Mouse (Mus musculus) macrophage (primary cell): ENCODE data around the gene Heatr1. TPM values are rescaled to one million over a fixed set of nuclear protein-coding genes. Genes with fewer than 3 reads are reported as not detected.

Experiments used
- H3K27ac ChIP-seq: fragments of 350-480 bp; formaldehyde crosslinking; 2 replicates; pipeline ENCODE4 v1.9.0; 2021
- H3K36me3 ChIP-seq: fragments of 350-480 bp; formaldehyde crosslinking; 2 replicates; pipeline ENCODE4 v1.9.0; 2021; ENCODE audit errors: inconsistent target
- H3K4me3 ChIP-seq: fragments of 350-480 bp; formaldehyde crosslinking; 2 replicates; pipeline ENCODE4 v1.9.0; 2021; ENCODE audit errors: inconsistent target
- H3K79me2 ChIP-seq: fragments of 350-480 bp; formaldehyde crosslinking; 2 replicates; pipeline ENCODE4 v1.9.0; 2021; ENCODE audit errors: inconsistent target
- WGBS: methylation state at CpG from one replicate; pipeline ENCODE4 v1.1.7; 2026; ENCODE audit warnings: inconsistent platforms; ENCODE audit not compliant: missing documents; 5-methylcytosine and 5-hydroxymethylcytosine counted together
- polyA plus RNA-seq: library from polyadenylated mRNA; stranded (reverse); fragments of 250-400 nt; gene quantifications from 3 replicates; pipeline ENCODE4 v1.2.4, GENCODE M21; 2018; ENCODE audit warnings: inconsistent platforms
- total RNA-seq, 78 experiments: library from RNA; depleted of rRNA; stranded (reverse); fragments of 250-400 nt; gene quantifications; 1 replicate in 9 of 78; 2 replicates in 24 of 78; 3 replicates in 43 of 78; 4 replicates in 2 of 78; pipeline ENCODE4 v1.2.4; 2018; ENCODE audit warnings: inconsistent platforms in 56 of 78

The Heatr1 gene
- total RNA-seq (2018; cell fraction: chromatin; rRNA removed): 100 to 1,000 TPM in 3 of 26 experiments, 10 to 100 TPM in 23; 18.7 to 136 (median 64.9) TPM
- total RNA-seq (2018; cell fraction: cytosol; rRNA removed): 10 to 100 TPM; 12.0 to 33.9 (median 22.4) TPM
- total RNA-seq (2018; cell fraction: nucleus; rRNA removed): 100 to 1,000 TPM in 1 of 26 experiments, 10 to 100 TPM in 25; 15.9 to 100 (median 32.8) TPM
- polyA plus RNA-seq: 17.9 to 41.6 TPM (median 21.2 TPM) in 3 replicates

DNA sequence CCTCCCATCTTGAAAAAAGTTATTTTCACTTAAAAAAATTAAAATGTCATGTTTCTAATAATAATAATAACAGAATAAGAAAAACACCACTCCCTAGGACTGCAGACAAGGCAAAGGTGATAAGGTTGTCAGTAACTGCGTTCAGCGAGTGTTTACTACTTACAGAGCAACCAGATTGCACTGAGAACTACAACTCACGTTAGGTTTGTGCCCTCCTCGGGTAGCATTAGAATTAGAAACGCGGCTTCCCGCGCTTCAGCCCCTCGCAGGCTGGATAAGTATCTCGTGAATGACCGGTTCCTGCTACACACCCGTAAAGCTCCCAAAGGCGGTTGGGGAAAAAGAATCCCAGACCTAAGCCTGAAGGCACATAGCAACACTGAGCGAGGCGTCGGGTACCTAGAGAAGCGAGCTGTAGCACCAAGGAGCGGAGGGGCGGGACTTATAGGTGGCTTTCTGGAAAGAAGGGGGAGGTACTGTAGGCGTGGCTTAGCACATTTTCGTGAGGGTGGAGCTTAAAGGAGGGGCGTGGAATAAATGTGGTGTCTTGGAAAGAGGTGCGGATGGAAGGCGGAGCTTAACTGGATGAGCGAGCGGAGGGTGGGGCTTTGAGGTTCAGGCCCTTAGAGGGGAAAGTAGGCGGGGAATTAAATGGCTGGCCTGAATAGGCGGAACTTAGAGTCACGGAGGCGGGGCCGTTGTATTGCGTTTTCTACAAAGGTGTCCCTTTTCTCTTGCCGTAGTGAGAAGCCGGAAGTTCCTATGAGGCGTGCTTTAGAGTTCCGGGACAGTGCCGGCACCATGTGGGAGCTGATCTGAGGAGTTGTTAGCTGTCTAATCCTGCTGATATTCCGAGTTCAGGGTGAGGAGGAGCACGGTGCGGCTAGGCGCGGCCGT, at the start of gene Heatr1:
Gene Heatr1 (plus strand): TSS at position 419 of the 897 bp plus-strand sequence.
- peaks cover 8% of the 10 kb centered on the region; the same call in 1 of the 2 replicates for H3K36me3 ChIP-seq
- peaks cover 26% of the 10 kb centered on the region for H3K79me2 ChIP-seq
- H3K4me3 ChIP-seq: peak within 1 kb of the TSS; percentile 98
- H3K27ac ChIP-seq: peak within 1 kb of the TSS; percentile 29; the same call in 1 of the 2 replicates
- 1% methylated on average over 43 of the region's 43 CpGs for WGBS

DNA sequence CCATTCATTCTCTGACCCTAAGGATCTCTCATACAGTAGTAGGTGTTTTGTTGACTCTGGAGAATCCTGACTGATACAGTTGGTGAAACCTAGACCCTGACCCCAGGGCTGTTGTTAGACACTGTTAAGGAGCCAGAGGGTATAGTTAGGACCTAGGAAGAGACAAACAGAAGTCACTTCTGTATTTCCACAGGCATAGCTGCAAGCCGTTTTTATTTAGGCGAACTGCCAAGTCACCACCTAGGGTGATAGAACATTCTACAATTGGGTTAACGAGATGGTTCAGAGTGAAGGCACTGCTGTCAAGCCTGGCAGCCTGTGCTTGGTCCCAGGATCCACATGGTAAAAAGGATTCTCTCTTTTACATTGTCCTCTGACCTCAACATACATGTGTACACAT, 48.0 kb upstream of the Heatr1 start:
- no peaks in the 10 kb centered on the region for H3K79me2 ChIP-seq
- no peak overlapping the region for H3K4me3 ChIP-seq
- H3K36me3 ChIP-seq: no peaks in the 10 kb centered on the region
- H3K27ac ChIP-seq: no peak overlapping the region
- WGBS: 23% methylated on average over 3 of the region's 3 CpGs

DNA sequence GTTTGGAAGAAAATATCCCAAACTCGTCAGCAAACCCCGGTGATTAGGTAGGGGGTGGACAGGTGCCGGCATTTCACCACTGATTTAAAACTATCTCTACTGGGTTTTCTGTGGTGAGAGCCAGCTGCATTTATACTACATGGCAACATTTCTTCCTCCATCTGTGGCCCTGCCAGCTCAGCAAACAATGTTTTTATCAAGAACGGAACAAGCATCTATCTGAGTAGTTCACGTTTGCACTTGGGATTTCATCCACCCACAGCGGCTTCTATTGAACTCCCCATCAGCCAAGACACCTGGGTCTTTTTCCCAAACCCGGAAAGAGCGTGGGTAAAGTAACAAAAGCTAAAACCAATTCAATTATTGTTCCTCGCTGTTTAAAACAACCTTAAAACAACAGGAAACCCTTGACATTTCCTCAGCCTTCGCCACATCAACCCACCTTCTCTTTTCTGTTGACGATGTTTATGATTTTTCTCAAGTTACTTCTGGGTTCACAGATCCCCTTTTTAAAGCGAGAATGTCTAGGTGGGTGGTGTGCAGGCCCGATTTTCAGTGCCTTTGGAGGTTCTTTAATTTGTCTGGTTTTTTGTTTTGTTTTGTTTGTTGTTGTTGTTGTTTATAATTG, 45.5 kb upstream of the Heatr1 start:
- H3K79me2 ChIP-seq: no peaks in the 10 kb centered on the region
- no peak overlapping the region for H3K27ac ChIP-seq
- 6% methylated on average over 13 of the region's 13 CpGs for WGBS
- H3K36me3 ChIP-seq: no peaks in the 10 kb centered on the region
- no peak overlapping the region for H3K4me3 ChIP-seq

DNA sequence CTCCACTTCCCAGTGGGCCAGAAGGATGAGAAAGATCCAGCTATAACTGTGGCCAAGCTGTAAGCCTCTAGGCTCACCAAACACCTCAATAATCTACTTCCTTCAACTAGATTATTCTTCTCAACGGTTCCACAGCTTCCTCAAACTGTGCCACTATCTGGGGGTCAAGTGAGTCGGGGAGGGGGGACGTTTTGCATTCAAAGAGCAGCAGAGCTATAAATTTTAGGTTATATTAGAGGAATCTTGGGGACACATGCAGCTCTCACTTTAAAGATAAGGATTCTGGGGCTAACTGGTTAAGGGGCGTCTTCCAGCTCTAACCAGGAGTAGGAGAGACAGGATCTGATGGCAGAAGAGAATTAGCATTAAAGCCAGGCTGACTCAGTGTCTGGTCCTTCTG, 38.6 kb upstream of the Heatr1 start:
- Histone ChIP-seq H3K27ac (no peak overlapping the region), H3K4me3 (no peak overlapping the region), H3K36me3 (no peaks in the 10 kb centered on the region), H3K79me2 (no peaks in the 10 kb centered on the region)
- 3% methylated on average over 4 of the region's 4 CpGs for whole genome bisulfite sequencing

DNA sequence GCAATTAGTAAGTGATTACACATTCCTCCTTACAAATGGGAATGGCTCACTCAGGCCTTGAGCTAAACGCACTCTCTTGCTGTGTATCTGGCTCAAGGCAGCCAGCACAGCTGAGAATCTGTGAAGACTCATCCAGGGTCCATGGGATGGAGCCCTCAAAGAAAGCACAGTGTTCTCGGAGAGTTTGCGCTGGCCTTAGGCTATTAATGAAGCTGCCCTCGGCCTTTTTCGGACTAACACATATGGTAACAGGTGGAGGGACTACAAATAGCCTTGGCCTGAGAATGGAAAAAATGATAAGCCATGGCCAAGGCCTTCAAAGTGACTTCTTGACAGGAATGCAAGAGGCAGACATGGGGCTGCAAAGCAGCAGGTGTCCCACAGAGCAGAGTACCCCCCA, 37.3 kb upstream of the Heatr1 start:
- Histone ChIP-seq H3K4me3 (no peak overlapping the region), H3K79me2 (no peaks in the 10 kb centered on the region), H3K27ac (no peak overlapping the region), H3K36me3 (no peaks in the 10 kb centered on the region)
- WGBS: 97% methylated on average over 5 of the region's 5 CpGs

DNA sequence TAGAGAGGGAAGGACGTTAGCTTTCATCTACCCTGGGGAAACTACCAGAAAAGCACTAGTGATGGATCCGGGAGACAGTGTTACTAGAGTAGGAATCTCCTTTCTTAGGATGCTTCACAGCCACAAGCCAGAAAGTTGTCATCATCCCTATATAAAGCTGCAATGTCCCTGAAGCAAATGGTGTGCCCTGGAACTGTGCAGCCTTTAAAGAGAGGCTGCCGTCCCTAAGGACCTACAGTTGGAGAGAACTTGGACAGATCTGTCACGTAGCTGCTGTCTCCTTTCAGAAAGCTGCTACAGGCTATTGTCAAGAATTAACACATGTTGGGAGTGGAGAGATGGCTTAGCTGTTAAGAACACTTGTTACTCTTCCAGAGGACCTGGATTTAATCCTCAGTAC, 33.3 kb upstream of the Heatr1 start:
- H3K27ac ChIP-seq: no peak overlapping the region
- WGBS: 92% methylated on average over 4 of the region's 4 CpGs
- no peaks in the 10 kb centered on the region for H3K79me2 ChIP-seq
- no peaks in the 10 kb centered on the region for H3K36me3 ChIP-seq
- H3K4me3 ChIP-seq: no peak overlapping the region

DNA sequence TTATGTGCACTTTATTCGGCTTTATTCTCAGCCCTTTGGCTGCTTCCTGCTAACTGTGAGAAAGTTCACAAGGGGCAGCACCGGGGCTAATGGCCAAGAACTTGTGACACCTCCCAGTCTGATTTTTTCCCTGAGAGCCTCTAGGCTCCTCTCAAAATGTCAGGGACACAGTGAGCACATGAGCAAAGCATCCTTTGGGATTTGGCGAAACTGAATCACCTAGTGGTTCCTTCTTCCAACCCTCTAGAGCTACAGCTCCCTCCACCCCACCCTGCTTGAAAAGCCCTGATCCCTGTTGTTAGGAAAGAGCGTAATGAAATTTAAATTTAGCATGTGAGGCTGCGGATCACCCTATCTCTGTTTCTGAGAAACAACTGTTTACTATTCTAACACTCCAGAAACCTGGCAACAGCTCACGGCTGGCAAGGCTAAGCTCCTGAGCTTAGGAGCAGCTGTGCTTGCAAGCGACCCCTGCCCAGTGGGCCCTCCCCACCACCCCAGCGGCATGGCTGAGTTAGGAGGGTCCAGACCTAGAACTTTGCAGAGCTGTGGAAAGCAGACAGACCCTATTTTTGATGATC, 25.7 kb upstream of the Heatr1 start:
- H3K79me2 ChIP-seq: no peaks in the 10 kb centered on the region
- WGBS: 83% methylated on average over 8 of the region's 8 CpGs
- no peak overlapping the region for H3K4me3 ChIP-seq
- H3K27ac ChIP-seq: no peak overlapping the region
- H3K36me3 ChIP-seq: no peaks in the 10 kb centered on the region

DNA sequence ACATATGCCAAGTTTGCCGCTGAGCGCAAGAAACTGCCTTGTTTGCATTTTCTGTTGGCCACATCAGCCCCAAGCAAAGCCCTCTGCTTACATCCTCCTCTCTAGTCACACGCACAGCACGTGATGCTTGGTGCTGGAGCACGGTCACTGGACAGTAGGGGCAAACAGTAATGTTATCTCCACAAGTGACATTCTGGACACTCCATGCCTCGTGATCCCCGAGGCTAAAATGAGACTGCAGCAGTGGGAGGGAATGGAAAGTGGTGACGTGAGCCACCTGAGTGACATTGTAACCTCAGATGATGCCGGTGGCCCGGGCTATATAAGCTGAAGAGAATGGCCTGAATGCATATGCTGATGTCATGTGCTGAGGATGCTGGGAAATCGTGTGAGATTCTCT, 24.9 kb upstream of the Heatr1 start:
- Histone ChIP-seq H3K27ac (no peak overlapping the region), H3K36me3 (no peaks in the 10 kb centered on the region), H3K4me3 (no peak overlapping the region), H3K79me2 (no peaks in the 10 kb centered on the region)
- WGBS: 93% methylated on average over 11 of the region's 11 CpGs

DNA sequence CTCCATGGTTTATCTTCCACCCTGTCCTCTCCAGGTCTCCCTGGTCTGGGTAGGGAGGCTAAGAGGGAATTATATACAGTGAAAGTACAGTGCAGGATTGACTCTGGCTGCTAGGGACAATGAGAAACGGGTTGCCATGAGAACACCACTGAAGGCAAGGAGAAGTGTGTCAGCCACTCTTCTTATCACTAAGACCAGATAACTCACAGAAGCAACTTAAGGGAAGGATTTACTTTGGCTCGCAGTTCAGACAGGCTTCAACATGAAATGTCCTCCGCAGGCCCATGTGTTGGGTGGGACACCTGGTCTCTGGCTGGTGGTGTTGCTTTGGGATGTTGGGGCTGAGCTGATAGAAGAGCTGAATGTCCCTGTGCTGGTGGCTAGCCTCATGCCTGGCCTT, 22.1 kb upstream of the Heatr1 start:
- no peaks in the 10 kb centered on the region for H3K36me3 ChIP-seq
- 90% methylated on average over 3 of the region's 3 CpGs for WGBS
- H3K27ac ChIP-seq: no peak overlapping the region
- no peaks in the 10 kb centered on the region for H3K79me2 ChIP-seq
- no peak overlapping the region for H3K4me3 ChIP-seq

DNA sequence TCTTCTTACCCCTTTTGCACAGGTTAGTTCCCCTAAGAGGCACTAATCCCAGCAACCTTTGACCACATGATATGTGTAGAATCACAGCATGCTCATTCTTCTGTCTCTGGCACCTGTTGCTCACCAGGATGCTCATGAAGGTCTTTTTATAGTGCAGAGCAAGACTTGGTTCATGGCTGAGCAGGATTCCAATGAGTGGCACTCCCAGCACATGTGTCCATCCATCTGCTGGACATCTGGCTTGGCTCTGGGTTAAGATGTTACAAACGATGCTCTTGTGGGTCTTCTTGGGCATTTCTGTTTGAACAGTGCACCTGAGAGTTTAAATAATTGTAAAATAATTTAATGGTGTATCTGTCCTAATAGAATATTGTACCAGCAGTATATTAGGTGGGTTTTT, 18.0 kb upstream of the Heatr1 start:
- Histone ChIP-seq H3K4me3 (no peak overlapping the region), H3K36me3 (no peaks in the 10 kb centered on the region), H3K79me2 (no peaks in the 10 kb centered on the region), H3K27ac (no peak overlapping the region)
- WGBS: 60% methylated on average over 1 of the region's 1 CpGs

DNA sequence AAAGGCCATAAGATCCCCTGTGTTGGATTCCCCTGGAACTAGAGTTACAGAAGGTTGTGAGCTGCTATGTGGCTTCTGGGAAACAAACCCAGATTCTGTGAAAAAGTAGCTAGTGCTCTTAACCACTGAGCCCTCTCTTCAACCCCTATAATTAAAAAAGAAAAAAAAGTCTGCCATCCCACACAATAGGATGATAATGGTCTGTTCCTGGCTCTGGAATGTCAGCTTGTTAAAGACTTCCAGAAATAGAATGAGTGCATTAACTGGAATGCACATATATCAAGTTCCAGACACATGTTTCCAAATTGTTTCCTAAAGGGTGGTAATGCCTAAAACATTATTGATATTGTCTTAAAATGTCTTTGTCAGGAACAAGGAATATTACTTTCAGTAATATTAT, 10.0 kb upstream of the Heatr1 start:
- H3K36me3 ChIP-seq: no peaks in the 10 kb centered on the region
- no peak overlapping the region for H3K4me3 ChIP-seq
- no peak overlapping the region for H3K27ac ChIP-seq
- no peaks in the 10 kb centered on the region for H3K79me2 ChIP-seq

DNA sequence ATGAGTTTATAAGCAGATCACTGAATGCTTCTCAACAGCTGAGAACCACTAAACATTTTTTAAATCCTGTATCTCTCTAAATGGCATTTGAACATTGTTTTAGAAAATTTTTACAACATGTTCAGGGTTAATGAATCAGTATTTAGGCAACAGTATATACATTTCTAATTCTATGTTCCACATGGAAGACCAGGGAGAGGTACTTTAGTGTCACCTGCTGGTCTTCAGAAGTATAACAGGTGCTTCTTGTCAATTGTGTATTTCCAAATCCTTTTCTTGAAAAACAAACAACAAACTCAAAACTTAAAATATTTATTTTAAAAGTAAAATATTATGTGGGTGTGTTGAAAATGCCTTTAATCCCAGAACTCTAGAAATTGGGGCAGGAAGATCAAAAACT, 8.5 kb upstream of the Heatr1 start:
- no peaks in the 10 kb centered on the region for H3K79me2 ChIP-seq
- H3K36me3 ChIP-seq: no peaks in the 10 kb centered on the region
- no peak overlapping the region for H3K4me3 ChIP-seq
- no peak overlapping the region for H3K27ac ChIP-seq

DNA sequence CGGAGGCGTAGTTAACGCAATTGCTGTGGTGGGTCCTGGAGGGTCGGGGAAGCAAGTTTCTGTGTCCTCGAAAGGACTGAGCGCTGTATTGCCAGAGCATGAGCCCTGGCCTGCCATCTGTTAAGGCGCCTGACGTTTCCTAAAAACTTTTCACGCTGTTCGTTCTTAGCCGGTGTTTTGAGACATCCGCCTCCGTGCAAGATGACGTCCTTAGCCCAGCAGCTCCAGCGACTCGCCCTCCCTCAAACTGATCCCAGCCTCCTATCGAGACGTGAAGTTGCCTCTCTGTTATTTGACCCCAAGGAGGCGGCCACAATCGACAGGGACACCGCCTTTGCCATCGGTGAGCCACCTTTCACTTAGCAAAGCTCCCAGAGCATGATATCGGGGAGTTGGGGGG, 744 bp downstream of the Heatr1 start:
- peak overlapping the region; percentile 29; the same call in 1 of the 2 replicates for H3K27ac ChIP-seq
- peak overlapping the region; percentile 98 for H3K4me3 ChIP-seq
- peaks cover 26% of the 10 kb centered on the region for H3K79me2 ChIP-seq
- WGBS: under 1% methylated on average over 23 of the region's 23 CpGs
- H3K36me3 ChIP-seq: peaks cover 8% of the 10 kb centered on the region; the same call in 1 of the 2 replicates

DNA sequence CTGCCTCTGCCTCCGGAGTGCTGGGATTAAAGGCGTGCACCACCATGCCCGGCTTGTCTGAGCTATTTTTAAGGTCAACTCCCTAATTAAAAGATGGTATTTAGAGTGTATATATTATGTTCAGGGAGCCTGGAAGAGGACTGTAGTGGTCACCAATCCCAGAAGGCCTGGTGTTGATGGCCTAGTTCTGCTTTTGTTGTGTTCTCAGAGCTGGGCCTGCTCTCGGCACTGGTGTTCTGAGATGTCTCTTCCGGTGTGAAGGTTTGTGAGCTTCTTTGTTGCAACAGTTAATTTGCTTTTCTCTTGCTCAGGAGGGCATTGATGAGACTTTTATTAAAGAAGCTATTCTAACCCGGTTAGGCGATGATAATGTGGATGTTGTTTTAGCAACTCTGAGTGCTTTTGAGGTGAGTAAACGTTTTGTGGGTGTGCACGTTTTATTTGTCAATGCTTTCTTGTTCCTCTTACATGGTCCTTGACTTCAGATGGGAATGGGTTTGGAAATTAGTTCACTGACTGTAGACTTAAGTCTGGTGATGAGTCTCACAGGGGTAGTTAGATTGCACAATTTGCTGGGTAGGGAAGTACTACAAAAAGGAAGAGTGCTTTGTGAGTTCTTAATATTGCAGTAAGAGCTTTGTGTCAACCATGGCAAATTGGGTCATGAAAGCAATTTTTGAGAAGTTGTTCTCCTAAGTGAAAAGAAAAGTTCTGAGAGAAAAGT, 13.7 kb downstream of the Heatr1 start:
- H3K4me3 ChIP-seq: no peak overlapping the region
- no peaks in the 10 kb centered on the region for H3K79me2 ChIP-seq
- peaks cover 10% of the 10 kb centered on the region for H3K36me3 ChIP-seq
- peak overlapping the region; percentile 89 for H3K27ac ChIP-seq
- WGBS: 40% methylated on average over 9 of the region's 9 CpGs
